Mouse (Mus musculus) brain, embryonic 14.5 days (tissue): ENCODE data around the gene 4930519P11Rik.

Experiments used
- CTCF ChIP-seq: fragments of 200-500 bp; IDR thresholded peaks from 2 replicates; pipeline ENCODE4 v1.5.1; 2012; ENCODE audit warnings: inconsistent platforms, mild to moderate bottlenecking, moderate library complexity, borderline replicate concordance; ENCODE audit not compliant: insufficient read depth, insufficient read length; ENCODE audit errors: extremely low read depth
- POLR2A ChIP-seq: fragments of 200-500 bp; IDR thresholded peaks from 2 replicates; pipeline ENCODE4 v1.6.1; 2012; ENCODE audit warnings: mild to moderate bottlenecking, inconsistent platforms, borderline replicate concordance; ENCODE audit not compliant: poor library complexity, insufficient read depth, insufficient read length, severe bottlenecking; ENCODE audit errors: extremely low read depth

- no peak for TF ChIP-seq CTCF
- no peak for TF ChIP-seq POLR2A
Observed at GRCm38 (mm10) chr2:154601324-154601723, 11.9 kb downstream of the 4930519P11Rik start.
